Mouse (Mus musculus) small intestine, adult 2 months (tissue): ENCODE data around the gene Rab6a.

Experiments
- CTCF ChIP-seq: fragments of 200-500 bp; IDR thresholded peaks from 2 replicates; pipeline ENCODE4 v1.5.1; 2012; ENCODE audit warnings: low read depth, mild to moderate bottlenecking, control low read depth, inconsistent platforms, low read length, moderate library complexity, mixed read lengths; ENCODE audit not compliant: insufficient replicate concordance, insufficient read length; ENCODE audit errors: extremely low read depth
- POLR2A ChIP-seq: fragments of 200-500 bp; IDR thresholded peaks from 2 replicates; pipeline ENCODE4 v1.6.1; 2012; ENCODE audit warnings: low read depth, mild to moderate bottlenecking, control low read depth, inconsistent platforms, low read length, moderate library complexity

DNA sequence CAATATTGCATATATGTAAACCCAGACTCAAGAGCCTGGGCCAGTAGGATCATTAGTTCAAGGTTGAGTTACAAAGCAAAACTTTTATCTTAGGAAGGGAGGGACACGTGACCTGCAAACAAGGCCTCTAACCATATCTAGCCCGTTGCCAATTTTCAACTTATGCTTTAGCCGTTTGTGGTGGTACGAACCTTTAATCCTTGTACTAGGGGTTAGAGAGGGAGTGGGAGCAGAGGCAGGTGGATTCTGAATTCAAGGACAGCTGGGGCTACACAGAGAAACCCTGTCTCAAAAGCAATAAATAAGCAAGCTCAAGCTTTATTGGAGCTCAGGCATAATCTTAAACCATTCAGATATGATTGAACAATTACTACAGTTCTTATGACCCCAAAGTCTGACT, 35.2 kb downstream of the Rab6a start:
- TF ChIP-seq POLR2A (no peak), CTCF (no peak)
